Mouse (Mus musculus) ES-E14 (cell line): ENCODE results near the gene Elavl4. TPM values are rescaled to one million over a fixed set of nuclear protein-coding genes. Genes with fewer than 3 reads are reported as not detected.

ENCODE experiments used
- DNase-seq: peaks from one replicate; pipeline ENCODE4 v3.0.0-alpha.2; 2013; ENCODE audit warnings: low read depth, low spot score
- H3K27ac ChIP-seq: 2 replicates; pipeline ENCODE4 v1.5.1; 2012; ENCODE audit warnings: low read depth, mild to moderate bottlenecking, low read length, moderate library complexity, mixed read lengths; ENCODE audit not compliant: poor library complexity, insufficient read depth, severe bottlenecking
- H3K36me3 ChIP-seq: 2 replicates; pipeline ENCODE4 v1.6.1; 2012; ENCODE audit warnings: mild to moderate bottlenecking, low read length, moderate library complexity, mixed read lengths; ENCODE audit not compliant: control insufficient read depth, poor library complexity, insufficient read depth, severe bottlenecking
- H3K4me1 ChIP-seq, 2 experiments: fragments of 150-350 bp in 1 of 2; sonication (generic) in 1 of 2; 2 replicates each; pipeline ENCODE4 v1.6.1; 2012; ENCODE audit warnings: low read length in 2 of 2, mild to moderate bottlenecking in 1 of 2, mixed read lengths in 1 of 2; ENCODE audit not compliant: control insufficient read depth in 2 of 2, insufficient read depth in 2 of 2, poor library complexity in 1 of 2
- H3K4me3 ChIP-seq, 2 experiments: fragments of 150-350 bp in 1 of 2; sonication (generic) in 1 of 2; 2 replicates each; pipeline ENCODE4 v1.5.1; 2012; ENCODE audit warnings: low read length in 2 of 2, low read depth in 1 of 2, mild to moderate bottlenecking in 1 of 2, mixed read lengths in 1 of 2; ENCODE audit not compliant: insufficient read depth in 1 of 2, poor library complexity in 1 of 2, severe bottlenecking in 1 of 2
- H3K9ac ChIP-seq: 2 replicates; pipeline ENCODE4 v1.6.1; 2012; ENCODE audit warnings: low read depth, mild to moderate bottlenecking, low read length, mixed read lengths; ENCODE audit not compliant: poor library complexity, insufficient read depth, severe bottlenecking
- H3K9me3 ChIP-seq: fragments of 150-350 bp; sonication (generic); 2 replicates; pipeline ENCODE4 v1.6.1; 2012; ENCODE audit warnings: low read depth, mild to moderate bottlenecking, low read length; ENCODE audit not compliant: control insufficient read depth, insufficient read depth
- CHD2 ChIP-seq: IDR thresholded peaks from 2 replicates; pipeline ENCODE4 v1.6.1; 2014; ENCODE audit warnings: mild to moderate bottlenecking, low read depth, low read length, inconsistent platforms
- HCFC1 ChIP-seq: IDR thresholded peaks from 2 replicates; pipeline ENCODE4 v1.6.1; 2012; ENCODE audit warnings: low read length, inconsistent platforms, borderline replicate concordance; ENCODE audit not compliant: insufficient read depth
- MAFK ChIP-seq: IDR thresholded peaks from 2 replicates; pipeline ENCODE4 v1.6.1; 2014; ENCODE audit warnings: mild to moderate bottlenecking, low read depth, low read length, inconsistent platforms; ENCODE audit not compliant: insufficient read depth
- ZC3H11A ChIP-seq: IDR thresholded peaks from 2 replicates; pipeline ENCODE4 v1.6.1; 2012; ENCODE audit warnings: low read depth, mild to moderate bottlenecking, inconsistent platforms, low read length, borderline replicate concordance
- ZNF384 ChIP-seq: IDR thresholded peaks from 2 replicates; pipeline ENCODE4 v1.6.1; 2012; ENCODE audit warnings: low read depth, low read length, inconsistent platforms
- in situ Hi-C, 2 experiments: fragments of 600-800 bp; cut with MboI; formaldehyde crosslinking; loops; one replicate each; pipeline ENCODE4 v1.15.1; 2025; ENCODE audit warnings: low sequenced_read_pairs in 2 of 2, inconsistent platforms in 1 of 2; ENCODE audit not compliant: unreplicated experiment in 2 of 2
- total RNA-seq: library from RNA; depleted of rRNA; stranded (reverse); fragments of 300-350 nt; gene quantifications from 2 replicates; pipeline ENCODE4 v1.2.3, GENCODE M21; 2012; rRNA removed

Gene Elavl4
- total RNA-seq, 1 experiment = 1.8 TPM

GRCm38 (mm10) chr4:110157515-110158159, 194.1 kb downstream of the Elavl4 start:
- in situ Hi-C loops = no loop called here
- H3K9me3 ChIP-seq = no peaks in the 10 kb centered on the region
- TF ChIP-seq MAFK = no peak
- TF ChIP-seq HCFC1 = no peak
- TF ChIP-seq CHD2 = no peak
- no peak for TF ChIP-seq ZC3H11A
- TF ChIP-seq ZNF384 = no peak

DNA sequence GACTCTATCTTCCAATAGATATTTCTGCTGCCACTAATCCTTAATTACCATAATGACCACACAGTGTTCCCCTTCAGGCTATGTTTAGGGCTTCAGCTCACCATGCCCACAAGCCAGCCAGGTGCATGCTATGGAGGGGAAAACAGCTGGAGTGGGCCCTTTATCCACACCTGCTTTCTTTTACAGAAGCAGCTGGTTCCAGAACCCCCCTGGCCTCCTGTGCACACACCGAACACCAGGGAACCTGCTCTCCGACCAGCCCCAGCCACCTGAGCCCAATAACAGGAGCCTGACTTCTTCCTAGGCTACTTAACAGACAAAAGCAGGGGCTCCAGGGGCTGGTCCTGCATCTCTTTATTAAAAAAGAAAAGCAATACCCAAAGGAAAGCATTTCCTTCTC, 195.8 kb downstream of the Elavl4 start:
- H3K36me3 ChIP-seq = no peaks in the 10 kb centered on the region
- H3K4me3 ChIP-seq = no peak overlapping the region
- H3K9me3 ChIP-seq = no peaks in the 10 kb centered on the region
- DNase-seq = no peak
- no peak overlapping the region for H3K9ac ChIP-seq
- no peak overlapping the region for H3K27ac ChIP-seq
- no peak for TF ChIP-seq ZC3H11A
- no peak for TF ChIP-seq CHD2
- TF ChIP-seq ZNF384 = no peak
- TF ChIP-seq MAFK = no peak
- no peak for TF ChIP-seq HCFC1
- in situ Hi-C loops = no loop called here
- H3K4me1 ChIP-seq = no peaks in the 10 kb centered on the region

More at GRCm38 (mm10) chr4:110157515-110158159, 194.1 kb downstream of the Elavl4 start:
- no peak overlapping the region for H3K4me3 ChIP-seq
- DNase-seq = no peak
- no peak overlapping the region for H3K27ac ChIP-seq
- H3K36me3 ChIP-seq = no peaks in the 10 kb centered on the region
- no peaks in the 10 kb centered on the region for H3K4me1 ChIP-seq
- no peak overlapping the region for H3K9ac ChIP-seq

Other genes starting within 250 kb of the Elavl4 start
- gene Agbl4, start 45.8 kb upstream of the Elavl4 start, total RNA-seq = not detected in 2 replicates